Mouse (Mus musculus) neural tube, embryonic 13.5 days (tissue): ENCODE measurements around the gene Alms1. TPM values are rescaled to one million over a fixed set of nuclear protein-coding genes. Genes with fewer than 3 reads are reported as not detected.
"Not testable (repeated sequence)": the region's sequence is repeated elsewhere in the genome, so short reads cannot be mapped to it uniquely, and the experiment has no call there.

Source experiments
- ATAC-seq: fragments of 200-750 bp; cut with Nextera tagmentation; 2 replicates; pipeline ENCODE4 v1.8.0; 2017; ENCODE audit warnings: low read depth, mild to moderate bottlenecking, moderate TSS enrichment, moderate library complexity
- H3K27ac ChIP-seq: fragments of 300-500 bp; sonication (generic); replicated peaks from 2 replicates; pipeline ENCODE4 v1.5.1; 2015; ENCODE audit warnings: moderate library complexity, mild to moderate bottlenecking, inconsistent platforms
- H3K27me3 ChIP-seq: fragments of 300-500 bp; sonication (generic); 2 replicates; pipeline ENCODE4 v1.6.1; 2015; ENCODE audit warnings: mild to moderate bottlenecking, inconsistent platforms
- H3K36me3 ChIP-seq: fragments of 300-500 bp; sonication (generic); 2 replicates; pipeline ENCODE4 v1.6.1; 2015; ENCODE audit warnings: mild to moderate bottlenecking, inconsistent platforms
- H3K4me1 ChIP-seq: fragments of 300-500 bp; sonication (generic); replicated peaks from 2 replicates; pipeline ENCODE4 v1.6.1; 2015; ENCODE audit warnings: inconsistent platforms
- H3K4me2 ChIP-seq: fragments of 300-500 bp; sonication (generic); 2 replicates; pipeline ENCODE4 v1.6.1; 2015; ENCODE audit warnings: inconsistent platforms, mild to moderate bottlenecking, moderate library complexity
- H3K4me3 ChIP-seq: fragments of 300-500 bp; sonication (generic); 2 replicates; pipeline ENCODE4 v1.5.1; 2015; ENCODE audit warnings: mild to moderate bottlenecking, inconsistent platforms
- H3K9ac ChIP-seq: fragments of 300-500 bp; sonication (generic); 2 replicates; pipeline ENCODE4 v1.6.1; 2015; ENCODE audit warnings: moderate library complexity, mild to moderate bottlenecking, inconsistent platforms
- H3K9me3 ChIP-seq: fragments of 300-500 bp; sonication (generic); 2 replicates; pipeline ENCODE4 v1.6.1; 2016; ENCODE audit warnings: inconsistent platforms
- WGBS: fragments of 180-500 bp; shearing (Covaris S2); methylation state at CpG from one replicate; pipeline ENCODE4 v1.1.7; 2015; 5-methylcytosine and 5-hydroxymethylcytosine counted together
- polyA plus RNA-seq: library from polyadenylated mRNA; unstranded; fragments of >200 nt; fragmentation: Nextera tagmentation; extraction: Ambion mirVana; gene quantifications from 2 replicates; pipeline ENCODE4 v1.2.1, GENCODE M21; 2015

Gene Alms1
- polyA plus RNA-seq, 1 experiment from 2014 or later = 4.4 TPM

- no peak for ATAC-seq
- Histone ChIP-seq H3K9me3 (no peaks in the 10 kb centered on the region), H3K27me3 (no peaks in the 10 kb centered on the region), H3K4me3 (no peak overlapping the region), H3K4me2 (peak overlapping the region; percentile 71), H3K36me3 (no peaks in the 10 kb centered on the region), H3K27ac (no peak overlapping the region), H3K4me1 (peaks cover 25% of the 10 kb centered on the region), H3K9ac (no peak overlapping the region; the same call in 1 of the 2 replicates)
- 72% methylated on average over 2 of the region's 2 CpGs for WGBS
These were observed 2.8 kb downstream of the Alms1 start for GRCm38 (mm10) chr6:85590116-85590515.

- Histone ChIP-seq H3K36me3 (no peaks in the 10 kb centered on the region), H3K4me2 (no peak overlapping the region), H3K9ac (no peak overlapping the region), H3K27ac (no peak overlapping the region), H3K9me3 (no peaks in the 10 kb centered on the region), H3K4me1 (no peaks in the 10 kb centered on the region), H3K27me3 (no peaks in the 10 kb centered on the region), H3K4me3 (no peak overlapping the region)
- WGBS = 71% methylated on average over 1 of the region's 1 CpGs
- ATAC-seq = no peak
These were observed 12.0 kb downstream of the Alms1 start for GRCm38 (mm10) chr6:85599310-85599709.

GRCm38 (mm10) chr6:85610511-85610910 lies 23.2 kb downstream of the Alms1 start:
- WGBS = 97% methylated on average over 1 of the region's 1 CpGs
- no peak for ATAC-seq
- Histone ChIP-seq H3K9ac (no peak overlapping the region), H3K27ac (no peak overlapping the region), H3K9me3 (no peaks in the 10 kb centered on the region), H3K4me2 (no peak overlapping the region), H3K4me1 (no peaks in the 10 kb centered on the region), H3K4me3 (no peak overlapping the region), H3K36me3 (peaks cover 56% of the 10 kb centered on the region), H3K27me3 (no peaks in the 10 kb centered on the region)

- Histone ChIP-seq H3K4me3 (no peak overlapping the region), H3K4me2 (no peak overlapping the region), H3K4me1 (no peaks in the 10 kb centered on the region), H3K36me3 (peaks cover 77% of the 10 kb centered on the region), H3K27ac (no peak overlapping the region), H3K9ac (no peak overlapping the region), H3K27me3 (no peaks in the 10 kb centered on the region), H3K9me3 (no peaks in the 10 kb centered on the region)
- ATAC-seq = no peak
- WGBS = 96% methylated on average over 4 of the region's 4 CpGs
These were observed 33.5 kb downstream of the Alms1 start for GRCm38 (mm10) chr6:85620826-85621225.

- no peak for ATAC-seq
- Histone ChIP-seq H3K4me2 (no peak overlapping the region), H3K27me3 (no peaks in the 10 kb centered on the region), H3K27ac (no peak overlapping the region), H3K4me3 (no peak overlapping the region), H3K36me3 (peaks cover 73% of the 10 kb centered on the region), H3K9me3 (no peaks in the 10 kb centered on the region), H3K9ac (no peak overlapping the region), H3K4me1 (no peaks in the 10 kb centered on the region)
- 96% methylated on average over 5 of the region's 5 CpGs for whole genome bisulfite sequencing
These were observed 34.3 kb downstream of the Alms1 start for GRCm38 (mm10) chr6:85621600-85621999.

- 94% methylated on average over 4 of the region's 4 CpGs for WGBS
These were observed 37.2 kb downstream of the Alms1 start for GRCm38 (mm10) chr6:85624511-85624910.

GRCm38 (mm10) chr6:85633165-85633564 lies 45.8 kb downstream of the Alms1 start:
- Histone ChIP-seq H3K27me3 (no peaks in the 10 kb centered on the region), H3K4me3 (no peak overlapping the region), H3K4me2 (no peak overlapping the region), H3K27ac (no peak overlapping the region), H3K36me3 (peaks cover 38% of the 10 kb centered on the region), H3K9ac (no peak overlapping the region), H3K9me3 (peaks cover 3% of the 10 kb centered on the region; the same call in 1 of the 2 replicates), H3K4me1 (no peaks in the 10 kb centered on the region)
- no peak for ATAC-seq
- WGBS = 42% methylated on average over 8 of the region's 8 CpGs

More at GRCm38 (mm10) chr6:85624511-85624910, 37.2 kb downstream of the Alms1 start:
- Histone ChIP-seq H3K9ac (no peak overlapping the region), H3K27me3 (no peaks in the 10 kb centered on the region), H3K4me1 (no peaks in the 10 kb centered on the region), H3K4me3 (no peak overlapping the region), H3K27ac (no peak overlapping the region), H3K4me2 (no peak overlapping the region), H3K9me3 (no peaks in the 10 kb centered on the region), H3K36me3 (peaks cover 80% of the 10 kb centered on the region)
- no peak for ATAC-seq

- WGBS = 93% methylated on average over 2 of the region's 2 CpGs
- H3K27ac ChIP-seq = no peak overlapping the region
- ATAC-seq = no peak
- no peaks in the 10 kb centered on the region for H3K27me3 ChIP-seq
- no peak overlapping the region for H3K9ac ChIP-seq
- H3K4me3 ChIP-seq = no peak overlapping the region
- H3K9me3 ChIP-seq = no peaks in the 10 kb centered on the region
- no peak overlapping the region for H3K4me2 ChIP-seq
- peaks cover 15% of the 10 kb centered on the region for H3K36me3 ChIP-seq
- H3K4me1 ChIP-seq = no peaks in the 10 kb centered on the region
These were observed 65.9 kb downstream of the Alms1 start for GRCm38 (mm10) chr6:85653244-85653643.

GRCm38 (mm10) chr6:85701943-85702342 lies 114.6 kb downstream of the Alms1 start:
- H3K9ac ChIP-seq, H3K27ac ChIP-seq, H3K9me3 ChIP-seq, H3K4me2 ChIP-seq, H3K27me3 ChIP-seq, H3K36me3 ChIP-seq, H3K4me3 ChIP-seq, ATAC-seq, H3K4me1 ChIP-seq: not testable (repeated sequence)
- 89% methylated on average over 2 of the region's 4 CpGs for WGBS

GRCm38 (mm10) chr6:85709206-85709605 lies 121.9 kb downstream of the Alms1 start:
- WGBS = 94% methylated on average over 5 of the region's 5 CpGs
- not testable (repeated sequence) for H3K4me2 ChIP-seq, H3K4me1 ChIP-seq, H3K9me3 ChIP-seq, H3K27me3 ChIP-seq, H3K9ac ChIP-seq, H3K4me3 ChIP-seq, H3K27ac ChIP-seq, H3K36me3 ChIP-seq, ATAC-seq

- not testable (repeated sequence) for H3K27ac ChIP-seq, H3K27me3 ChIP-seq, H3K4me2 ChIP-seq, H3K4me3 ChIP-seq, H3K9me3 ChIP-seq, H3K36me3 ChIP-seq, H3K9ac ChIP-seq, ATAC-seq, H3K4me1 ChIP-seq
- 88% methylated on average over 1 of the region's 1 CpGs for WGBS
These were observed 122.3 kb downstream of the Alms1 start for GRCm38 (mm10) chr6:85709607-85710006.

- not testable (repeated sequence) for H3K27ac ChIP-seq, H3K4me2 ChIP-seq, H3K9me3 ChIP-seq, H3K27me3 ChIP-seq, ATAC-seq, H3K4me1 ChIP-seq, H3K4me3 ChIP-seq, H3K36me3 ChIP-seq, H3K9ac ChIP-seq
- 81% methylated on average over 10 of the region's 10 CpGs for WGBS
These were observed 125.8 kb downstream of the Alms1 start, which contains the start of gene Nat8f7 for GRCm38 (mm10) chr6:85713105-85713504. TSS of gene Nat8f7 (minus strand) at chr6:85713205.
